Mouse (Mus musculus): ENCODE data around the gene 2310009B15Rik. TPM values are rescaled to one million over a fixed set of nuclear protein-coding genes. Genes with fewer than 3 reads are reported as not detected.

The 2310009B15Rik gene
- polyA plus RNA-seq, 1 experiment from 2014 or later = 66.6 TPM

Other genes starting within 250 kb of the 2310009B15Rik start
- gene Nek7, start 236.7 kb downstream of the 2310009B15Rik start, polyA plus RNA-seq (2016; fragmentation: Nextera tagmentation; extraction: Ambion mirVana) = 31.0 and 31.8 TPM in 2 replicates
- gene Lhx9, start 8.3 kb downstream of the 2310009B15Rik start, polyA plus RNA-seq (2016; fragmentation: Nextera tagmentation; extraction: Ambion mirVana) = 89.4 and 106 TPM in 2 replicates
- 15.3 and 18.8 TPM in 2 replicates for gene Dennd1b, start 106.6 kb upstream of the 2310009B15Rik start, polyA plus RNA-seq (2016; fragmentation: Nextera tagmentation; extraction: Ambion mirVana)